Mouse (Mus musculus): Measurements from ENCODE around the gene Rexo1. TPM values are rescaled to one million over a fixed set of nuclear protein-coding genes. Genes with fewer than 3 reads are reported as not detected.

Rexo1 gene
- polyA plus RNA-seq, 1 experiment from 2014 or later = 28.0 TPM

Small RNAs within 50 kb of the gene (microRNA-seq; reads per million reads assigned to microRNA genes)
- gene Mir6912 = not detected

Other genes starting within 250 kb of the Rexo1 start
- gene 2310011J03Rik, start 241.0 kb downstream of the Rexo1 start, polyA plus RNA-seq (2015; fragmentation: Nextera tagmentation; extraction: Ambion mirVana) = 27.9 and 30.7 TPM in 2 replicates
- gene Pcsk4, start 232.1 kb downstream of the Rexo1 start, polyA plus RNA-seq (2015; fragmentation: Nextera tagmentation; extraction: Ambion mirVana) = 2.9 and 3.6 TPM in 2 replicates
- 3.3 and 4.5 TPM in 2 replicates for gene Reep6, start 231.6 kb downstream of the Rexo1 start, polyA plus RNA-seq (2015; fragmentation: Nextera tagmentation; extraction: Ambion mirVana)
- 1.6 and 1.8 TPM in 2 replicates for gene Adamtsl5, start 213.1 kb downstream of the Rexo1 start, polyA plus RNA-seq (2015; fragmentation: Nextera tagmentation; extraction: Ambion mirVana)
- gene Plk5, start 205.1 kb downstream of the Rexo1 start, polyA plus RNA-seq (2015; fragmentation: Nextera tagmentation; extraction: Ambion mirVana) = 1.0 and 1.5 TPM in 2 replicates
- 15.6 and 16.7 TPM in 2 replicates for gene Mex3d, start 173.9 kb downstream of the Rexo1 start, polyA plus RNA-seq (2015; fragmentation: Nextera tagmentation; extraction: Ambion mirVana)
- gene Mbd3, start 162.0 kb downstream of the Rexo1 start, polyA plus RNA-seq (2015; fragmentation: Nextera tagmentation; extraction: Ambion mirVana) = 238 and 241 TPM in 2 replicates
- gene Uqcr11, start 154.7 kb downstream of the Rexo1 start, polyA plus RNA-seq (2015; fragmentation: Nextera tagmentation; extraction: Ambion mirVana) = 462 and 574 TPM in 2 replicates
- 62.1 and 70.4 TPM in 2 replicates for gene Tcf3, start 127.9 kb downstream of the Rexo1 start, polyA plus RNA-seq (2015; fragmentation: Nextera tagmentation; extraction: Ambion mirVana)
- 0.92 and 1.2 TPM in 2 replicates for gene Onecut3, start 66.7 kb downstream of the Rexo1 start, polyA plus RNA-seq (2015; fragmentation: Nextera tagmentation; extraction: Ambion mirVana)
- 1.2 and 1.4 TPM in 2 replicates for gene Atp8b3, start 22.4 kb downstream of the Rexo1 start, polyA plus RNA-seq (2015; fragmentation: Nextera tagmentation; extraction: Ambion mirVana)
- 4.9 and 5.5 TPM in 2 replicates for gene Klf16, start 15.8 kb upstream of the Rexo1 start, polyA plus RNA-seq (2015; fragmentation: Nextera tagmentation; extraction: Ambion mirVana)
- 108 and 123 TPM in 2 replicates for gene Abhd17a, start 28.8 kb upstream of the Rexo1 start, polyA plus RNA-seq (2015; fragmentation: Nextera tagmentation; extraction: Ambion mirVana)
- gene Scamp4, start 41.3 kb upstream of the Rexo1 start, polyA plus RNA-seq (2015; fragmentation: Nextera tagmentation; extraction: Ambion mirVana) = 62.7 and 64.8 TPM in 2 replicates
- gene Adat3, start 41.3 kb upstream of the Rexo1 start, polyA plus RNA-seq (2015; fragmentation: Nextera tagmentation; extraction: Ambion mirVana) = 3.0 and 4.8 TPM in 2 replicates
- 2.8 and 3.7 TPM in 2 replicates for gene Gm49322, start 44.5 kb upstream of the Rexo1 start, polyA plus RNA-seq (2015; fragmentation: Nextera tagmentation; extraction: Ambion mirVana)
- gene Csnk1g2, start 61.3 kb upstream of the Rexo1 start, polyA plus RNA-seq (2015; fragmentation: Nextera tagmentation; extraction: Ambion mirVana) = 98.0 and 110 TPM in 2 replicates
- gene Btbd2, start 95.5 kb upstream of the Rexo1 start, polyA plus RNA-seq (2015; fragmentation: Nextera tagmentation; extraction: Ambion mirVana) = 93.9 and 100.0 TPM in 2 replicates
- 61.4 and 63.4 TPM in 2 replicates for gene Mknk2, start 116.6 kb upstream of the Rexo1 start, polyA plus RNA-seq (2015; fragmentation: Nextera tagmentation; extraction: Ambion mirVana)
- gene Mob3a, start 140.4 kb upstream of the Rexo1 start, polyA plus RNA-seq (2015; fragmentation: Nextera tagmentation; extraction: Ambion mirVana) = 46.4 and 55.1 TPM in 2 replicates
- gene Izumo4, start 140.6 kb upstream of the Rexo1 start, polyA plus RNA-seq (2015; fragmentation: Nextera tagmentation; extraction: Ambion mirVana) = 37.2 and 39.1 TPM in 2 replicates
- 106 and 114 TPM in 2 replicates for gene Ap3d1, start 180.7 kb upstream of the Rexo1 start, polyA plus RNA-seq (2015; fragmentation: Nextera tagmentation; extraction: Ambion mirVana)
- gene Dot1l, start 193.6 kb upstream of the Rexo1 start, polyA plus RNA-seq (2015; fragmentation: Nextera tagmentation; extraction: Ambion mirVana) = 16.4 and 19.5 TPM in 2 replicates
- gene Sf3a2, start 236.6 kb upstream of the Rexo1 start, polyA plus RNA-seq (2015; fragmentation: Nextera tagmentation; extraction: Ambion mirVana) = 67.5 and 71.0 TPM in 2 replicates
- gene Plekhj1, start 237.1 kb upstream of the Rexo1 start, polyA plus RNA-seq (2015; fragmentation: Nextera tagmentation; extraction: Ambion mirVana) = 128 and 137 TPM in 2 replicates
- gene Amh, start 243.7 kb upstream of the Rexo1 start, polyA plus RNA-seq (2015; fragmentation: Nextera tagmentation; extraction: Ambion mirVana) = 0.11 TPM in 1 of 2 replicates, not detected in the other